Mouse (Mus musculus): ENCODE results near the gene Rb1. TPM values are rescaled to one million over a fixed set of nuclear protein-coding genes. Genes with fewer than 3 reads are reported as not detected.

Rb1 gene
- 10 to 100 TPM; 16.1 to 23.7 TPM for total RNA-seq (2021)
- long read RNA-seq, experiment 1, full-length matches to known transcripts, result 2 of 3 reads
- long read RNA-seq, experiment 1, partial matches to known transcripts, result 1 of 3 reads
- long read RNA-seq, experiment 1, other reads (novel, unspliced or antisense), result 0 of 3 reads
- long read RNA-seq, experiment 2, full-length matches to known transcripts, result 3 of 11 reads
- long read RNA-seq, experiment 2, partial matches to known transcripts, result 4 of 11 reads
- long read RNA-seq, experiment 2, other reads (novel, unspliced or antisense), result 4 of 11 reads

DNA sequence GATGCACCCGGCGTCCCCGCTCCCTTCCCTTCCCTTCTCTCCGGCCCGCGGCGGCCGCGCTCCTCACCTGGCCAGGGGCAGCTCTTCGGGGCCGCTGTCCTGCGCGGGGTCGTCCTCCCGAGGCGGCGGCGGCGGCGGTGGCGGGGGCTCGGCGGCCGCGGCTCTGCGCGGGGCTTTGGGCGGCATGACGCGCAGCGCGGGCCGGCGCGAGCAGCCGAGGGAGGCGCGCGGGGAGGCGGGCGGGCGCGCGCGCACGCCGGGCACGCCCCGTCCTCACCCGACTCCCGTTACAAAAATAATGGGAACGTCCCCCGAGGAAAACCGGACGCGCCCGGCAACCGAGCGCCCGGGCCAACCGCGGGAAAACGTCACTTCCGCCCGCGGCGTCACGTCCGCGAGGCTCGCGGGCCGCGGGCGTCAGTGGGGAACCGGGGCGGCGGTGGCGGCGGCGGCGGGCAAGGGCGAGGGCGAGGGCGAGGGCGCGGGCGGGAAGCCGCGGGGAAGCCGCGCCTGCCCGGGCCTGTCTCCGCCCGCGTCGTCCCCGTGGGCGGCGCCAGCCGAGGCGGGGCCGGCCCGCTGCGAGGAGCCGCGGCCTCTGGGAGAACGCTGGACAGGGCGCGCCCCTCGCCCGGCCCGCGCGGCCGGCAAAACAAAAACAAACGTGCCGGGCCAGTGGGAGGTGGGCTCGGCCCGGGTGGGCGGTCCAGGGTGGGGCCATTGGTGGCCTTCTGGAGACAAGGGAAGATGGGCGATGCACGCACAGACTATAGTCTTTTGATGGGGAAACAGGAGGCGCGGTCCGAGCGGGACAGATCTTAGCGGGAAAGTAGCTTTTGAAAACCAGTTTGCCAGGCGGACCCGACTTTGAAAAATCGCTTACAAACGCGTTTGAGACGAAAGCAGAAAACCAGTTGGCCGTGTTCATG, at the start of gene Rb1:
Rb1 (minus strand) TSS at position 367 of the 926 bp plus-strand sequence.
- peak; percentile 52 to 62 for DNase-seq (ENCODE audit: low spot score in 2 of 2)

DNA sequence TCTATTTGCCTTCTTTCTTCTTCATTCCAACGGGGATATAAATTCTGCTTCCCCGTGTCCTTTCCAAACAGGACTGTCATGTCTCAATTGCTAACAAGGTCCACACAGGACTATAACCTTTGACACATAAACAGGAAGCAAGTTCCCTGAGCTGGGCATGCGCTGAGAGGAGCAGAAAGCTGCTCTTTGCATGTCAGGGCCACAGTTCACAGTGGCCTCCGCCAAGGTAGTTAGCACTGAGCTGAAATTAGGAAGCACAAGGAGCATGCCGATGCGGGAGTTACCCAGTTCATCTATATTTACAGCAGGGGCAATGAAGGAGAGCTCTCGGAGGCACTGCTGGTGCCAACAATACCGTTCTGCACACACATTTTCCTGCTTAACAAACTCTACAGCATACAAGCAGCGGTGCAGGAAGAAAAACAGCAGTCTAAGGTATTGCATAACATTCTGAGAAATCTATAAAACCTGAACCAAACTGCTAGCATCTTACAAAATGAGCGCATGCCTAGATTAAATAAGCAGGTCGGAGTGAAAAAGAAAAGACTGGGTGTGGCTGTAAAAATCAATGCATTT, 48.8 kb upstream of the Rb1 start:
- DNase-seq (ENCODE audit: low spot score in 2 of 2), result peak; percentile 15 to 20

- no peak for DNase-seq (ENCODE audit: low spot score in 2 of 2)
These were observed 48.0 kb upstream of the Rb1 start for GRCm38 (mm10) chr14:73373606-73374005.

DNA sequence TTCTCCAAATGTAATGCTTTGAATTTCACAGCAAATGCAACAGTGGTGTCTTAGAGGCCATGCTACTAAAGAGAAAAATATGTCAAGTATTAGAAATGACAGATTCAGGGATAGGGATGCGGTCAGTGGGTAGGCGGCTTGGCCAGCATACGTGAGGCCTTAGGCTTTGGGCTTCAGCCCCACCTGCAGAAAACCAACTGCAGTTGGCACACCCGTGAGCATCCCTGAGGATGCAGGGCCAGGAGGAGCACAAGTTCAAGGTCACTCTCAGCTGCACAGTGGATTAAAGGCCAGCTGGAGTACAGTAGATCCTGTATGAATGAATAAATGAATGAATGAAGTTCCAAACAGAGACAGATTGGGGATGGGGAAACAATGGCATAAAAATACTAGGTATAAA, 47.4 kb upstream of the Rb1 start:
- no peak for DNase-seq (ENCODE audit: low spot score in 2 of 2)

- DNase-seq (ENCODE audit: low spot score in 2 of 2), result no peak
These were observed 46.0 kb upstream of the Rb1 start for GRCm38 (mm10) chr14:73371577-73371976.

GRCm38 (mm10) chr14:73370695-73371372, 45.2 kb upstream of the Rb1 start:
- DNase-seq (ENCODE audit: low spot score in 2 of 2), result no peak

- no peak for DNase-seq (ENCODE audit: low spot score in 2 of 2)
These were observed 44.6 kb upstream of the Rb1 start for GRCm38 (mm10) chr14:73370078-73370670.

DNA sequence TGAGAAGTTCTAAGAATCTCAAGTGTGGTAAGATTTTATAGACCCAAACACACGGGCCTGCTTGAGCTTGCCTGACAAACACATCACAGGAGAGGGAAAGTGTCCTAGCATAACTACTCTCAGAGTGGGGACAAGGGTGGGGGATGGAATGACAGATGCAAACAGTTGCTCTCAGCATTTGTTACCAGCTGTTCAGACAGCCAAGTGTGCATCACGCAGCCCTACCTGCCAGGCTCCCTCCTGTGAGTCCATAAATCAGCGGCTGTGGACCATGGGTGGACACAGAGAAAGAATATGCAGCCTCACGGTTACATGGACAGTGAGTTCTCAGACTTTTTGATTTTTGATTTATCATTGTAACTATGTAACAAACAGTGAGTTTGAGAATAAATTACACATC, 44.0 kb upstream of the Rb1 start:
- DNase-seq (ENCODE audit: low spot score in 2 of 2), result no peak

- DNase-seq (ENCODE audit: low spot score in 2 of 2), result no peak
These were observed 43.3 kb upstream of the Rb1 start for GRCm38 (mm10) chr14:73368966-73369365.

DNA sequence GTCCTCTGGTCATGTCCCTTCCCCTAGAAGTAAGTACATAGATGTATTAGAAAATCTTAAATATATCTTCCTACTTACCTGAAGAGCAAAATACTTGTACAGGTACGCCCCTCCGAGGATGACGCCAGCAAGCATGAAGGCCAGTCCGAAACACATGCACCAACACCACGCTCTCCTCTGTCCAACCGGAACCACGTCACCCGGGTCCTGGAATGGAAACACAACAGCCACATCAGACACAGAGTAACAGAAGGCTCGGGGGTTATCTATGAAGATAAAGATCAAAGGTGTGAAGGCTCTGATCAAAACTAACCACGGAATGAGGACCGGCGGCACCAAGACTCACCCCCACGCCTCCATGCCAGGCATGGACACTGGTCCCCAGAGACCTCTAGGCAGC, 42.6 kb upstream of the Rb1 start:
- DNase-seq (ENCODE audit: low spot score in 2 of 2), result no peak

DNA sequence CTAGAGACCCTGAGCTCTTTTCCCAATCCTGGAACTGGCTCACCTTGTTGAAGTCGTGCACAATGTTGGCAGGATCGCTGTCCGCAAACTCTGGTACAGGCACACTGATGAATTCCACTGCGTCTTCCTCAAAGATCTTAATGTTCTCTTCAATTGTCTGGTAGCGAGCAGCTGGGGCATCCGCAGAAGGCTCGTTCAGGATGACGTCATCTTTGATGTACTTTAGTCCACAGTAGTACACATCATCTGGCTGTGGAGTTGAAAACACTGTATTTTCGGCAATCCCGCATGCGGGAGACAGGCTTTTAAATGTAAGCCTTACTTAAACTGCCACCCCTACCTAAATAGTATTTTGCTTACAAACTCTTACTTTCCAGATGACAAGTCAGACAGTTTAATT, 40.7 kb upstream of the Rb1 start:
- DNase-seq (ENCODE audit: low spot score in 2 of 2), result no peak

- no peak for DNase-seq (ENCODE audit: low spot score in 2 of 2)
These were observed 38.2 kb upstream of the Rb1 start for GRCm38 (mm10) chr14:73363782-73364181.

- no peak for DNase-seq (ENCODE audit: low spot score in 2 of 2)
These were observed 29.1 kb upstream of the Rb1 start for GRCm38 (mm10) chr14:73354700-73355099.

DNA sequence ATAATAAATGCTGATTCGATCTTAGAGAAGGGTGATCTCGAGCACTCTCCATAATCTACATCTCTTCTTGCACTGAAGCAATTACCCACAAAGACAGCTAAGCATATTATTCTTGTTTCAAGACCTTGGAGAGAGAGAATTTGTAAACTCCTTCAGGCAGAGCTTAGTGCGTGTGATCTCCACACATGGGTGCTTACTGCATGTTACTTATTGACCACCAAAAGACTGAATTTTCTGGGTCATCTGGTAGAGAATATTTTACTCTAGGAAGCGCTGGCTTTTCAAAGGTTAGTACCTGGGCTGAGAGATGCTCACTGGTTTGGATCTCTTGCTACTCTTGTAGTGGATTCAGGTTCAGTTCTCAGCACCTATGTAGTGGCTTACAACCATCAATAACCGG, 25.5 kb upstream of the Rb1 start:
- DNase-seq (ENCODE audit: low spot score in 2 of 2), result no peak

DNA sequence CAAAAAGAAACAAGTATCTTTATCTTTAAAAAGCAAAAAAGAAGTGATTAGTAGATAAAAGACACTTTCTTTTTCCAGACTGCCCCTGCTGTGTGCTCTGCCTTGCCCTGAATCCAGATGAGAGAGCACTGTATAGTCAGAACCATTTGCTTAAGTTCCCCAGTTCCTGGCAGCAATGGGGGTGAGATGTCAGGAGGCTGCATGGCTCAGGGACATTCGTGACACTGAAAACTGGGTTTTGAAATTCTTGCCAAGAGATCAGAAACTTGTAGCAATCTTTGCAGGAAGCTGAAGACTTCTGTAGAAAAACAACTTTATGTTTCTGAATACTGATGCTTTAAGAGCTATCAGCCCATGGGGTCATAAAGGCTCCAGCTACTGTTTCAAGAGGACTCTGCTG, 24.4 kb upstream of the Rb1 start:
- DNase-seq (ENCODE audit: low spot score in 2 of 2), result no peak

DNA sequence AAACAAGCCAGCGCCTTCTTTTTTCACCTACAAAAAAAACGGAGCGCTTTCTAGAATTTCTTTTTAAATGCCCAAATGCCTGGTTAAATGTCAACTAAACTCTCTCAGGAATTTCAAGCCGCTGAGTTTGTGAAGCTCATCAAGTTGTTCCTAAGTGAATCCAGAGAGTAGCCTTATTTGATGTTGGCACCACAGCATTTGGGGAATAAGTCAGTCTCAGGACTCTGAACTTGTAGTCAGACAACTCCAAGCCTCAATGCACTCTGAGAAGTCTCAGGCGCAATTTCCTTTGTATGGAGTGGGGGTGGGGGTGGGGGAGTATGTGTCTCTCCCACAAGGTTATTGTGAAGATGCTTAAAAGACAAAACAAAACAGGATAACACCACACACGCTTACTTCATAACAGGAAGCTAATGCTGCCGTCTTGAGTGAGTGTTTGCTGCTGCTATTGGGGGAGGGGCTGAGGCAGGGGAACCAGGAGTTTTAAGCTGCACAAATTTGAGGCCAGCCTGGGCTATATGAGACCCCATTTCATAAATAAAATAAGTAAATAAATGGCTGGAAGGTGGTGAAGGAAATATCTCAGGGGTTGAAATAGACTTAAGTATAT, 23.5 kb upstream of the Rb1 start:
- DNase-seq (ENCODE audit: low spot score in 2 of 2), result no peak

DNA sequence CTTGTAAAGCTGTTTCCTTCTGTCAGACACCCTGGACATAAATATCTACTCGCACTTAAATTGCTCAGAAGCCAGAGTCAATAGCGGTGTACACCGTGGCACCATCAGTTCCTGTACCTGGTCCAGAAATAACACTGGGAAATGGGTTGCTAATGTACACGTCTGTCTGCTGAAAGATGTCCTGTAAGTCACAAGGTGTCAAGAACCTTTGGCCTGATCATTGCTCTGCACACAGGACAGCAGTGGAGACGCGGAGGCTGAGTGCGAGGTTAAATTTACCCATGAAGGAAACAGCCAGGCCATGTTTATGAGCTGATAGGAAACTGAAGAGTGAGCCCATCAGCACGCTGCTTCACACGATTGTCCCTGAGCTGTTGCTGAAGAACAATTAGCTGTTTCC, 21.7 kb upstream of the Rb1 start:
- no peak for DNase-seq (ENCODE audit: low spot score in 2 of 2)

DNA sequence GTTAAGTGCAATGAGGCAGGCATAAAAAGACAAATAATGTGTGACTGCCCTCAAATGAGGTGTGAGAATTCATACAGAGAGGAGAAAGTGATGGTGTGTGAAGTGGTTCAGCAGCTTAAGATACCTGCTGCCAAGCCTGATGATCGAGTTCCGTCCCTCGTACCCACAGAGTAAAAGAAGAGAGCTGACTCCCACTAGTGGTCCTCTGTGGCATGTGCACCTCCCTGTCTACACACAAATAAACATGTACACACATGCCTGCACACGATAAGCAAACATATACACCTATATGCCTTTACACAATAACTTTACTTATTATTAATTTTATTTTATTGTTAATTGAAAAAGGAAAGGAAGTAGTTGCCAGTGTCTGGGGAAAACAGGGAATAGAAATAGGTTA, 20.0 kb upstream of the Rb1 start:
- no peak for DNase-seq (ENCODE audit: low spot score in 2 of 2)

- no peak for DNase-seq (ENCODE audit: low spot score in 2 of 2)
These were observed 14.6 kb upstream of the Rb1 start for GRCm38 (mm10) chr14:73340051-73340755.

- DNase-seq (ENCODE audit: low spot score in 2 of 2), result no peak
These were observed 14.0 kb upstream of the Rb1 start for GRCm38 (mm10) chr14:73339615-73340014.

Measured in adrenal gland, postnatal 4 days (tissue).